Mouse (Mus musculus): Measurements from ENCODE around the gene Btbd35f16. TPM values are rescaled to one million over a fixed set of nuclear protein-coding genes. Genes with fewer than 3 reads are reported as not detected.
"Not testable (repeated sequence)": the region's sequence is repeated elsewhere in the genome, so short reads cannot be mapped to it uniquely, and the experiment has no call there.

Gene Btbd35f16
- not detected in 2 replicates for total RNA-seq (2017)

GRCm38 (mm10) chrX:3956902-3957301, at the start of gene Btbd35f16:
TSS of gene Btbd35f16 (minus strand) at chrX:3957002.
- ATAC-seq (ENCODE audit: extremely low read depth, insufficient number of reproducible peaks, low FRiP score, poor library complexity, severe bottlenecking), result not testable (repeated sequence)

Other genes starting within 250 kb of the Btbd35f16 start
- not detected in 2 replicates for gene Btbd35f10, start 204.1 kb downstream of the Btbd35f16 start, total RNA-seq (2017)
- gene Btbd35f3, start 80.7 kb upstream of the Btbd35f16 start, total RNA-seq (2017), result not detected in 2 replicates
- not detected in 2 replicates for gene Btbd35f28, start 239.6 kb upstream of the Btbd35f16 start, total RNA-seq (2017)

All from neutrophil, adult 5-6 weeks (primary cell).